Mouse (Mus musculus): ENCODE data around the gene Ascc1.
"Not testable (repeated sequence)": the region's sequence is repeated elsewhere in the genome, so short reads cannot be mapped to it uniquely, and the experiment has no call there.

Gene Ascc1

GRCm38 (mm10) chr10:60115345-60116185, 113.0 kb downstream of the Ascc1 start:
- no peak for DNase-seq (ENCODE audit: low spot score)

GRCm38 (mm10) chr10:60116997-60117396, 114.4 kb downstream of the Ascc1 start:
- no peak for DNase-seq (ENCODE audit: low spot score)

- DNase-seq (ENCODE audit: low spot score), result no peak
Measured at GRCm38 (mm10) chr10:60118464-60118863, 115.9 kb downstream of the Ascc1 start.

- DNase-seq (ENCODE audit: low spot score), result no peak
Measured at GRCm38 (mm10) chr10:60120630-60121029, 118.0 kb downstream of the Ascc1 start.

GRCm38 (mm10) chr10:60124078-60124477, 121.5 kb downstream of the Ascc1 start:
- DNase-seq (ENCODE audit: low spot score), result no peak

GRCm38 (mm10) chr10:60125529-60126327, 123.1 kb downstream of the Ascc1 start:
- DNase-seq (ENCODE audit: low spot score), result no peak

GRCm38 (mm10) chr10:60128287-60128686, 125.7 kb downstream of the Ascc1 start:
- DNase-seq (ENCODE audit: low spot score), result no peak

- DNase-seq (ENCODE audit: low spot score), result no peak
Measured at GRCm38 (mm10) chr10:60130504-60130903, 127.9 kb downstream of the Ascc1 start.

GRCm38 (mm10) chr10:60133501-60133900, 130.9 kb downstream of the Ascc1 start:
- DNase-seq (ENCODE audit: low spot score), result no peak

GRCm38 (mm10) chr10:60134201-60134600, 131.6 kb downstream of the Ascc1 start:
- DNase-seq (ENCODE audit: low spot score), result no peak

- DNase-seq (ENCODE audit: low spot score), result not testable (repeated sequence)
Measured at GRCm38 (mm10) chr10:60136010-60136409, 133.4 kb downstream of the Ascc1 start.

GRCm38 (mm10) chr10:60136935-60137334, 134.3 kb downstream of the Ascc1 start:
- no peak for DNase-seq (ENCODE audit: low spot score)

- DNase-seq (ENCODE audit: low spot score), result no peak
Measured at GRCm38 (mm10) chr10:60138680-60139079, 136.1 kb downstream of the Ascc1 start.

- DNase-seq (ENCODE audit: low spot score), result no peak
Measured at GRCm38 (mm10) chr10:60140751-60141150, 138.1 kb downstream of the Ascc1 start.

- no peak for DNase-seq (ENCODE audit: low spot score)
Measured at GRCm38 (mm10) chr10:60141656-60142160, 139.1 kb downstream of the Ascc1 start.

- DNase-seq (ENCODE audit: low spot score), result not testable (repeated sequence)
Measured at GRCm38 (mm10) chr10:60147510-60148047, 145.0 kb downstream of the Ascc1 start.

- peak; percentile 69 for DNase-seq (ENCODE audit: low spot score)
Measured at GRCm38 (mm10) chr10:60148087-60148486, 145.5 kb downstream of the Ascc1 start.

Measured in spleen, adult 12 weeks (tissue).